Comparison of ENCODE assay signal across 10 mouse cellular contexts in the genomic region with DNA sequence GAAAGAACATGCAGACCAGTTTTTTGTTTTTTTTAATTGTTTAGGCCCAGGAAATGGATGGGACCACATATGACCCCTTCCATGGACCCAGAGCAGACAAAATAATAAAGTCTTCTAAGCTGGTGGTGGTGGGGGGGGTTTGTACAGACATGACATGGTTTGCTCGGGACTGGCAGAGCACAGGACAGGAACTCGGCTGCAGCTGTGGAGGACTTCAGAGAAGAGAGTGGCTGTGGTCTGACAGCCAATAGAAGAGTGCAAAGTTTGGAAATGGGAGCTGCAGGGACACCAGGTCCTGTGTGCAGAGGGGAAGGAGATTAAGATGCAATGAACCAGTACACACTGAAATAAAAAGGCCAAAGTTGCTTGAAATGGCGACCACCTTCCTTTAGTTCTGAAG. TPM values are rescaled to one million over a fixed set of nuclear protein-coding genes. Genes with fewer than 3 reads are reported as not detected.
DNase-seq lines count a peak whose midpoint lies in the region; ATAC-seq and TF ChIP-seq lines count a peak whose summit lies in the region.
"Had no signal": no experiment of that assay in that cellular context is flagged by ENCODE, and none has a peak within 500 bp of the region (broad histone marks: within the 10 kb centered on the region; RNA-seq: fewer than 3 reads in every experiment).

No protein-coding gene starts in this region.

- no peaks in the 10 kb centered on the region for H3K27me3 ChIP-seq in kidney, embryonic 14.5 days (ENCODE audit: control insufficient read depth, insufficient read depth, low read length)
- no peaks in the 10 kb centered on the region for H3K27me3 ChIP-seq in ES-Bruce4 (ENCODE audit: control insufficient read depth, insufficient read depth, low read length, poor library complexity, severe bottlenecking)
- H3K27me3 ChIP-seq in limb, embryonic 12.5 days: no peaks in the 10 kb centered on the region

- no peaks in the 10 kb centered on the region for H3K9me3 ChIP-seq in kidney, embryonic 14.5 days (ENCODE audit: control insufficient read depth, low read length)
- H3K9me3 ChIP-seq in ES-Bruce4 (replicated peaks; ENCODE audit: control insufficient read depth, insufficient read depth, low read length, poor library complexity, severe bottlenecking): no peaks in the 10 kb centered on the region
- no peaks in the 10 kb centered on the region for H3K9me3 ChIP-seq in limb, embryonic 12.5 days

- no peak for TF ChIP-seq POLR2A in ES-Bruce4 (IDR thresholded peaks at IDR 0.05; ENCODE audit: insufficient read depth, low read length)

- no peak for TF ChIP-seq CTCF in ES-Bruce4 (IDR thresholded peaks at IDR 0.05; ENCODE audit: low read depth, low read length)

- no peak overlapping the region for H3K9ac ChIP-seq in kidney, embryonic 14.5 days (ENCODE audit: low read depth, low read length)
- no peak overlapping the region for H3K9ac ChIP-seq in ES-Bruce4 (ENCODE audit: low read depth, poor library complexity, severe bottlenecking)
- no peak overlapping the region for H3K9ac ChIP-seq in limb, embryonic 12.5 days (replicated peaks)

- WGBS in kidney, embryonic 14.5 days: 28% methylated on average over 3 of the region's 3 CpGs
- 41% methylated on average over 3 of the region's 3 CpGs for WGBS in limb, embryonic 12.5 days

- no peak overlapping the region for H3K4me3 ChIP-seq in kidney, embryonic 14.5 days (ENCODE audit: low read length)
- H3K4me3 ChIP-seq in ES-Bruce4 (ENCODE audit: low read depth, low read length): no peak overlapping the region
- H3K4me3 ChIP-seq in limb, embryonic 12.5 days (replicated peaks): no peak overlapping the region

- DNase-seq in kidney, postnatal 10 days: no peak
- peak; percentile 51 for DNase-seq in 416B (ENCODE audit: low read depth)
- no peak for DNase-seq in cerebellum, adult 11-12 months
- DNase-seq in c-Kit-positive CD71-positive TER-119-positive erythroid progenitor cells, embryonic 14.5 days (ENCODE audit: low spot score): no peak
- DNase-seq: cerebellum, postnatal 25 days; gastrocnemius, postnatal 14 days had no signal

- 0 out of 2 replicates have a peak overlapping the region, but pooled peaks have one; percentile 3 for H3K4me2 ChIP-seq in kidney, embryonic 14.5 days (replicated peaks; ENCODE audit: low read depth, low read length)
- H3K4me2 ChIP-seq in limb, embryonic 12.5 days: no peak overlapping the region

- H3K36me3 ChIP-seq in kidney, embryonic 14.5 days (ENCODE audit: control insufficient read depth, insufficient read depth, low read length): no peaks in the 10 kb centered on the region
- no peaks in the 10 kb centered on the region for H3K36me3 ChIP-seq in ES-Bruce4 (ENCODE audit: control insufficient read depth, insufficient read depth, low read length, poor library complexity, severe bottlenecking)
- H3K36me3 ChIP-seq in limb, embryonic 12.5 days: no peaks in the 10 kb centered on the region

- H3K4me1 ChIP-seq in kidney, embryonic 14.5 days (ENCODE audit: control insufficient read depth, insufficient read depth, low read length): peaks cover 79% of the 10 kb centered on the region
- H3K4me1 ChIP-seq in ES-Bruce4 (ENCODE audit: control insufficient read depth, insufficient read depth, low read length): peaks cover 10% of the 10 kb centered on the region
- H3K4me1 ChIP-seq in limb, embryonic 12.5 days (replicated peaks): peaks cover 72% of the 10 kb centered on the region

- no peak for ATAC-seq in kidney, embryonic 14.5 days (ENCODE audit: low FRiP score, low TSS enrichment)
- ATAC-seq in limb, embryonic 12.5 days (ENCODE audit: insufficient number of reproducible peaks, insufficient read depth, low FRiP score, low TSS enrichment, low read depth): no peak
- ATAC-seq in erythroid progenitor cell, adult 5-6 weeks (replicated peaks; ENCODE audit: low FRiP score, poor library complexity, severe bottlenecking): no peak

- H3K27ac ChIP-seq in kidney, embryonic 14.5 days (ENCODE audit: low read depth, low read length): peak overlapping the region; percentile 77; the same call in 1 of the 2 replicates
- H3K27ac ChIP-seq in ES-Bruce4 (ENCODE audit: insufficient read depth, low read length): peak overlapping the region; percentile 90
- peak overlapping the region; percentile 64 for H3K27ac ChIP-seq in limb, embryonic 12.5 days

- no peak for TF ChIP-seq EP300 in ES-Bruce4 (IDR thresholded peaks at IDR 0.05; ENCODE audit: insufficient read depth, low read depth, low read length)

RNA-seq across cellular contexts. Expression of gene Tspan14, which starts 7.0 kb away (rescaled TPM):
- 67.4 and 118 TPM in 2 replicates for polyA plus RNA-seq in kidney, embryonic 14.5 days (2014; fragmentation: Nextera tagmentation; extraction: Ambion mirVana)
- polyA plus RNA-seq in ES-Bruce4 (2011; ENCODE audit: insufficient read depth, insufficient read length, low read depth, missing spikeins): 58.8 and 60.0 TPM in 2 replicates
- polyA plus RNA-seq in limb, embryonic 12.5 days (2016; fragmentation: Nextera tagmentation; extraction: Ambion mirVana): 68.4 and 70.1 TPM in 2 replicates
- total RNA-seq in erythroid progenitor cell, adult 5-6 weeks (2015; ENCODE audit: low replicate concordance): 8.8 and 13.3 TPM in 2 replicates
- 4.4 and 7.9 TPM in 2 replicates for total RNA-seq in erythroid progenitor cell, adult 5-6 weeks (2017; ENCODE audit: low replicate concordance)

RNA-seq across cellular contexts. Expression of gene Fam213a, which starts 54.0 kb away (rescaled TPM):
- polyA plus RNA-seq in kidney, embryonic 14.5 days (2014; fragmentation: Nextera tagmentation; extraction: Ambion mirVana): 108 and 112 TPM in 2 replicates
- 24.8 and 27.5 TPM in 2 replicates for polyA plus RNA-seq in ES-Bruce4 (2011; ENCODE audit: insufficient read depth, insufficient read length, low read depth, missing spikeins)
- polyA plus RNA-seq in limb, embryonic 12.5 days (2016; fragmentation: Nextera tagmentation; extraction: Ambion mirVana): 35.3 and 39.4 TPM in 2 replicates
- 162 and 195 TPM in 2 replicates for total RNA-seq in erythroid progenitor cell, adult 5-6 weeks (2015; ENCODE audit: low replicate concordance)
- 261 and 301 TPM in 2 replicates for total RNA-seq in erythroid progenitor cell, adult 5-6 weeks (2017; ENCODE audit: low replicate concordance)
